Mouse (Mus musculus) embryonic facial prominence, embryonic 10.5 days (tissue): ENCODE data around the gene Lgals2. TPM values are rescaled to one million over a fixed set of nuclear protein-coding genes. Genes with fewer than 3 reads are reported as not detected.

Experiments
- DNase-seq: peaks from one replicate; pipeline ENCODE4 v3.0.0-alpha.2; 2017; ENCODE audit warnings: low spot score
- H3K27ac ChIP-seq: fragments of 300-500 bp; sonication (generic); replicated peaks from 2 replicates; pipeline ENCODE4 v1.5.1; 2016; ENCODE audit warnings: mild to moderate bottlenecking
- H3K27me3 ChIP-seq: fragments of 300-500 bp; sonication (generic); replicated peaks from 2 replicates; pipeline ENCODE4 v1.6.1; 2016; ENCODE audit warnings: low read depth, mild to moderate bottlenecking; ENCODE audit not compliant: poor library complexity, severe bottlenecking
- H3K36me3 ChIP-seq: fragments of 300-500 bp; sonication (generic); replicated peaks from 2 replicates; pipeline ENCODE4 v1.6.1; 2016; ENCODE audit warnings: mild to moderate bottlenecking, moderate library complexity
- H3K4me1 ChIP-seq: fragments of 300-500 bp; sonication (generic); 2 replicates; pipeline ENCODE4 v1.6.1; 2016
- H3K4me3 ChIP-seq: fragments of 300-500 bp; sonication (generic); 2 replicates; pipeline ENCODE4 v1.5.1; 2016; ENCODE audit warnings: mild to moderate bottlenecking, moderate library complexity
- H3K9me3 ChIP-seq: fragments of 300-500 bp; sonication (generic); 2 replicates; pipeline ENCODE4 v1.6.1; 2016; ENCODE audit warnings: mild to moderate bottlenecking
- WGBS: fragments of 180-500 bp; shearing (Covaris S2); methylation state at CpG from one replicate; pipeline ENCODE4 v1.1.7; 2016; 5-methylcytosine and 5-hydroxymethylcytosine counted together
- polyA plus RNA-seq: library from polyadenylated mRNA; unstranded; fragments of >200 nt; fragmentation: Nextera tagmentation; extraction: Ambion mirVana; gene quantifications from 2 replicates; pipeline ENCODE4 v1.2.1, GENCODE M21; 2016

Gene Lgals2
- polyA plus RNA-seq, 1 experiment from 2014 or later, result not detected

- Histone ChIP-seq H3K4me1 (peaks cover 50% of the 10 kb centered on the region), H3K27me3 (peaks cover 6% of the 10 kb centered on the region), H3K36me3 (no peaks in the 10 kb centered on the region), H3K4me3 (no peak overlapping the region), H3K9me3 (no peaks in the 10 kb centered on the region), H3K27ac (no peak overlapping the region)
- DNase-seq, result no peak
- 63% methylated on average over 5 of the region's 5 CpGs for WGBS
Measured at GRCm38 (mm10) chr15:78872021-78872608, 16.8 kb upstream of the Lgals2 start.

DNA sequence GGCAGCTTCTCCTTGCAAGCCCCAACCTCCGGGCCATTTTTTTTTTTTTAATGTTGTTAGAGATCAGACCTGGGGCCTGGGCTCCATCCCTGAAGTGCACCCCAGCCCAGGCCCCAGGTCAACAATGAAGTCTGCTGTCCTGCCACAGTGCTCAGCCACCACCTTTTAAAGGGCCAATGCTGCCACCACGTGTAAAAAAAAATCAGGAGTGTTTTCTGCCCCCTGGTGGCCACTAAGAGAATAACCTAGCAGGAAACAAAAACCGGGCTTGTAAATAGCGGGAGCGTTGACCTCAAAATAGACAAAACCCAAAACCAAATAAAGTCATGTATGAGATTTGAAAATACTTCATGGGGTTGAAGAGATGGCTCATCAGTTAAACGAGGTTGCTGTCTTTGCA, 14.4 kb upstream of the Lgals2 start:
- 26% methylated on average over 6 of the region's 6 CpGs for WGBS
- H3K27ac ChIP-seq, result 0 out of 2 replicates have a peak overlapping the region, but pooled peaks have one; percentile 10
- DNase-seq, result peak; percentile 50
- peaks cover 6% of the 10 kb centered on the region for H3K27me3 ChIP-seq
- H3K4me1 ChIP-seq, result peaks cover 32% of the 10 kb centered on the region
- H3K4me3 ChIP-seq, result no peak overlapping the region
- H3K36me3 ChIP-seq, result no peaks in the 10 kb centered on the region
- H3K9me3 ChIP-seq, result no peaks in the 10 kb centered on the region

DNA sequence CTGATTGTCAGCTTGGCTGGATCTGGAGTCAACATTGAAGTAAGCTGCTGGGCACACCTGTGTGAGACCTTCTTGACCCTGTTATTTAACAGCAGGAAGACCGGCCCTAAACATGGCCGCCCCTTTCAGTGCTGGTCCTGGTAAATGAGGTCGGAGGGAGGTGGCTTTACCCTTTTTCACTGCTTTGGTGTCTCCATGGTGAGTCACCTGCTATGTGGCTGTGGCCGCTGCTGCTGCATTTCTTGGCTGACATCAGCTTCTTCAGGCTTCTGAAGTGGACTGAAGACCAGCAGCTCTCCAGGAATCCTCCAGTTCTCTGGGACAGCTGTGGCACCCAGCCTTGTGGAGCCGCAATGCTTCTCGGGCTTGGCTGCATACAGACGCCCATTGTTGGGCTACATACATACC, 13.5 kb upstream of the Lgals2 start:
- 59% methylated on average over 7 of the region's 7 CpGs for WGBS
- DNase-seq, result no peak
- H3K9me3 ChIP-seq, result no peaks in the 10 kb centered on the region
- H3K4me1 ChIP-seq, result peaks cover 31% of the 10 kb centered on the region
- no peaks in the 10 kb centered on the region for H3K36me3 ChIP-seq
- H3K27me3 ChIP-seq, result peaks cover 3% of the 10 kb centered on the region
- peak overlapping the region; percentile 70 for H3K27ac ChIP-seq
- peak overlapping the region; percentile 11; the same call in 1 of the 2 replicates for H3K4me3 ChIP-seq

DNA sequence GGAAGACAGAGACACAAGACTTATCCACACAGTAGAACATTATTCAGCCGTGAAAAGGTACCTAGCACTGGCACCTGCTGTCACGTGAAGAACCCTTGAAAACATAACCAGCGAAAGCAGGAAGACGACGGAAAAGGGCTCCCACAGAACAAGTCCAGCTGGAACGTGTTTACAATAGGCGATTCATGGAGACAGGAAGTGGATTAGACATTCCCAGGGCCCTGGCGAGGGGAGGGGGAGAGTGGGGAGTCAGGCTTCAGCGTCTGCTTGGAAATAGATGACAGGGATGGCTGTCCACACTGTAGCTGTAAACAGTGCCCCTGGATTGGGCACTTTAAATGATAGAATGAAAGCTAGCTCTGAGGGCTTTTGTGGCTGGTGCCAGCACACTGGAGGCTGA, 13.1 kb upstream of the Lgals2 start:
- Histone ChIP-seq H3K36me3 (no peaks in the 10 kb centered on the region), H3K27ac (peak overlapping the region; percentile 70), H3K4me1 (peaks cover 31% of the 10 kb centered on the region), H3K27me3 (no peaks in the 10 kb centered on the region), H3K9me3 (no peaks in the 10 kb centered on the region), H3K4me3 (peak overlapping the region; percentile 11; the same call in 1 of the 2 replicates)
- 13% methylated on average over 9 of the region's 9 CpGs for WGBS
- peak; percentile 79 for DNase-seq

DNA sequence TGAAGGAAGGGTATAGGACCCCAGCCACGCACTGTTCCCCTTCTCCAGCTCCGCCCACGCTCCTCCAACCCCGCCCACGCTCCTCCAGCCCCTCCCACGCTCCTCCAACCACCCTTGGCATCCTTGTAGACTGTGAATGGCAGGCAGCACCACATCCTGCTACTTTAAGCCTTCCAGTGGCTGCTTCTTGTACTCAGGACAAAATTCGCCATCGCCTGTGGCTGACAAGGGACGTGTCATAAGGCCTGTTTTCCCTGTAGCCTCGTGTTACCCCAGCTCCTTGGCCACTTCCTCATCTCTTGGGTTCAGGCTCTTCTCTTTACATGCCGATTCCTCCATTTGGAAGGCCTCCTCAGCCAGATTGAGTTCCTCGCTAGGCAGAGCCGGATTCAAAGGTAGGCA, 8.5 kb upstream of the Lgals2 start:
- no peak for DNase-seq
- Histone ChIP-seq H3K4me1 (peaks cover 32% of the 10 kb centered on the region), H3K27me3 (no peaks in the 10 kb centered on the region), H3K9me3 (no peaks in the 10 kb centered on the region), H3K4me3 (no peak overlapping the region), H3K36me3 (no peaks in the 10 kb centered on the region), H3K27ac (no peak overlapping the region)
- 43% methylated on average over 13 of the region's 13 CpGs for WGBS

DNA sequence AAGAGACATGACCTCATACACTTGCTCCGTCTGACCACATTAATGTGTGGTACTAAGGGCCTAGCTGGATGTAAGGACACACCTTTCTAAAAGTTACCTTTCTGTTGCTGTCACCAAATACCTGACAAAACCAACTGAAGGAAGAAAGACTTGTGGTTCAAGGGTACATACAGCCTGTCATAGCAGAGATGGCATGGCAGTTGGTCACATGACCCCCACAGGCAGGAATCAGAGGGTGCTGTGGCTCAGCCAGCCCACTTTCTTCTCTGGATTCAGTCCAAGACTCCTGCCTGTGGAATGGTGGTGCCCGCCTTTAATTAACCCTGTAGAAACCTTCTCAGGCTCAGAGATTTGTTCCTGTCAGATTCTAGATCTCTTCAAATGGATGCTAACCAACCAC, 7.8 kb upstream of the Lgals2 start:
- H3K4me3 ChIP-seq, result no peak overlapping the region
- H3K9me3 ChIP-seq, result no peaks in the 10 kb centered on the region
- no peaks in the 10 kb centered on the region for H3K27me3 ChIP-seq
- no peaks in the 10 kb centered on the region for H3K36me3 ChIP-seq
- no peak for DNase-seq
- 85% methylated on average over 2 of the region's 2 CpGs for WGBS
- H3K27ac ChIP-seq, result no peak overlapping the region
- H3K4me1 ChIP-seq, result peaks cover 30% of the 10 kb centered on the region

- no peak for DNase-seq
- H3K27me3 ChIP-seq, result no peaks in the 10 kb centered on the region
- H3K4me3 ChIP-seq, result no peak overlapping the region
- WGBS, result 93% methylated on average over 5 of the region's 5 CpGs
- H3K27ac ChIP-seq, result no peak overlapping the region
- H3K4me1 ChIP-seq, result peaks cover 24% of the 10 kb centered on the region
- H3K9me3 ChIP-seq, result no peaks in the 10 kb centered on the region
- no peaks in the 10 kb centered on the region for H3K36me3 ChIP-seq
Measured at GRCm38 (mm10) chr15:78862280-78862679, 7.0 kb upstream of the Lgals2 start.

DNA sequence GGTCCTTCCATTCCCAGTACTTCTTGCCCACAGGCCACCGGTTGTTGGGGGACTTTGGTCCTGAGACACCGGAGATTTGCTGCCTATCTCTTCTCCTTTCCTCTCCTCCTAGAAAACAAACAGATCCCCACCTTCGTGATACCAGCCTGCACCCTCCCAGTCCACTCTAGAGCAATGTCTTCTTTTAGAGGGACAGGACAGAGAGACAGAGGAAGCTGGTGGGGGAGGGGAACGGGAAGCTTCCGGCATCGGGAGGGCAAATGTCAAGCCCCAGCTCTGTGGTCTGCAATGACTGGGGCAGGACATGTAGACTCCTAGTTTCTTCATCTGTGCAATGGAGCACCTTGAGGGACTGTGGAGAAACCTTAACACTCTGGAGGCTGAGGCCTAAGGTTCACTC, 4.4 kb upstream of the Lgals2 start:
- Histone ChIP-seq H3K27ac (peak overlapping the region; percentile 41; the same call in 1 of the 2 replicates), H3K36me3 (no peaks in the 10 kb centered on the region), H3K27me3 (0 out of 2 replicates have a peak, but pooled peaks cover 4% of the 10 kb centered on the region), H3K9me3 (no peaks in the 10 kb centered on the region), H3K4me1 (peaks cover 24% of the 10 kb centered on the region), H3K4me3 (no peak overlapping the region)
- no peak for DNase-seq
- WGBS, result 66% methylated on average over 6 of the region's 6 CpGs

DNA sequence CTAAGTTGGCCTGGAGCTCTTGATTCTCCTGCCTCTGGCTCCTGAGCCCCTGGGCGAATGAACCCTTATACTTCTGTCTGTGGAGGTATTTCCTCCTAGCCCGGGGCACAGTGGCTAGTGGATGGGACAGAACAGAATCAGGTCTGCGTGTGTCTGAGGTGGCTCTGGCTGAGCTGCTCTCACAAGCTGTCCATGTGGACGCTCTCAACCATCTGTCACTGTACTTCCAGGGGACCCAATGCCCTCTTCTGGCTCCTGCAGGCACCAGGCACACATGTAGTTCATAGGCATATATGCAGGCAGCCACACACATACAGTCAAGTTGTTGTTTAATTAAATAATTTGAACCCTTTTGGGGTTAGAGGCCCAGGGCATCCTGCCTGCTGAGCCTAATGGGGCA, 4.0 kb upstream of the Lgals2 start:
- Histone ChIP-seq H3K36me3 (no peaks in the 10 kb centered on the region), H3K27me3 (0 out of 2 replicates have a peak, but pooled peaks cover 4% of the 10 kb centered on the region), H3K27ac (peak overlapping the region; percentile 41; the same call in 1 of the 2 replicates), H3K4me3 (no peak overlapping the region), H3K9me3 (no peaks in the 10 kb centered on the region), H3K4me1 (peaks cover 24% of the 10 kb centered on the region)
- WGBS, result 77% methylated on average over 4 of the region's 4 CpGs
- no peak for DNase-seq

GRCm38 (mm10) chr15:78857009-78857408, 1.7 kb upstream of the Lgals2 start:
- no peak for DNase-seq
- Histone ChIP-seq H3K4me1 (peaks cover 18% of the 10 kb centered on the region), H3K9me3 (no peaks in the 10 kb centered on the region), H3K27me3 (0 out of 2 replicates have a peak, but pooled peaks cover 4% of the 10 kb centered on the region), H3K27ac (no peak overlapping the region), H3K4me3 (no peak overlapping the region), H3K36me3 (no peaks in the 10 kb centered on the region)
- WGBS, result 84% methylated on average over 7 of the region's 7 CpGs

GRCm38 (mm10) chr15:78851505-78852153, 3.7 kb downstream of the Lgals2 start:
- 0 out of 2 replicates have a peak, but pooled peaks cover 8% of the 10 kb centered on the region for H3K27me3 ChIP-seq
- peaks cover 18% of the 10 kb centered on the region for H3K36me3 ChIP-seq
- H3K27ac ChIP-seq, result no peak overlapping the region
- H3K4me3 ChIP-seq, result 0 out of 2 replicates have a peak overlapping the region, but pooled peaks have one; percentile 17
- peak; percentile 92 for DNase-seq
- 17% methylated on average over 13 of the region's 13 CpGs for WGBS
- H3K4me1 ChIP-seq, result peaks cover 31% of the 10 kb centered on the region
- H3K9me3 ChIP-seq, result no peaks in the 10 kb centered on the region

DNA sequence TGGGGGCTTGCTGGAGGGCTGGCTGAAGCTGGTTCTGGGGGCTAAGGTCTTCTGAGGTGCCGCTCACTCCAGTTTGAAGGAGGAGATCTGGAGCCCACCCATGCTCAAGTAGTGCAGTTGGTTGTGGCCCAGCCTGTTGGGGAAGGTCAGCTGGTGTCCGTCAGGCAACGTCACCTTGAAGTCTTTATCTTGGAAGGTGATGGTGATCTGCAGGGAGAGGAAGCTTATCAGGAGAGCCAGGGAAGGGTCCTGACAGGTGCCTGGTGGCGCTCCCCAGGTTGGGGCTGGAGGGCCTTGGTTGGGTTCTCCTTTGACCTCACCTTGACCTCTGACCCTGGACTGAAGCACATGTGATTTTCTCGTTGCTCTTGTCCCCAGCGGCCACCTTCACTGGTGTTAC, 4.4 kb downstream of the Lgals2 start:
- Histone ChIP-seq H3K27ac (no peak overlapping the region), H3K27me3 (0 out of 2 replicates have a peak, but pooled peaks cover 8% of the 10 kb centered on the region), H3K4me1 (peaks cover 36% of the 10 kb centered on the region), H3K4me3 (no peak overlapping the region), H3K9me3 (no peaks in the 10 kb centered on the region), H3K36me3 (peaks cover 18% of the 10 kb centered on the region)
- WGBS, result 72% methylated on average over 6 of the region's 6 CpGs
- DNase-seq, result no peak
